Mouse (Mus musculus): Measurements from ENCODE around the gene Abcf2. TPM values are rescaled to one million over a fixed set of nuclear protein-coding genes. Genes with fewer than 3 reads are reported as not detected.
A peak's percentile ranks its signal among the peaks of the same experiment; 100 is the strongest.

Abcf2 gene
- polyA plus RNA-seq (2012; rRNA removed) = 43.6 and 48.7 TPM in 2 replicates

GRCm38 (mm10) chr5:24577183-24577929 is at the start of gene Abcf2:
Gene Abcf2, minus strand, starts transcription at chr5:24577467.
- Histone ChIP-seq H3K4me1 (ENCODE audit: control insufficient read depth, insufficient read depth, low read length) (peaks cover 8% of the 10 kb centered on the region; the same call in 1 of the 2 replicates), H3K4me3 (replicated peaks; ENCODE audit: extremely low read depth, low read depth, low read length) (peak within 1 kb of the TSS; percentile 91)
- DNase-seq = peak; percentile 100
- under 1% methylated on average over 48 of the region's 48 CpGs for WGBS
- 0 out of 2 replicates have a peak, but pooled peaks have one; percentile 6 for TF ChIP-seq CTCF (IDR thresholded peaks at IDR 0.05; ENCODE audit: insufficient read depth, low read length)
- TF ChIP-seq POLR2A (IDR thresholded peaks at IDR 0.05; ENCODE audit: borderline replicate concordance, extremely low read depth, low read depth, low read length) = peak; percentile 96

- WGBS = 40% methylated on average over 4 of the region's 4 CpGs
- TF ChIP-seq POLR2A (IDR thresholded peaks at IDR 0.05; ENCODE audit: borderline replicate concordance, extremely low read depth, low read depth, low read length) (no peak), CTCF (IDR thresholded peaks at IDR 0.05; ENCODE audit: insufficient read depth, low read length) (no peak)
- peaks cover 2% of the 10 kb centered on the region; the same call in 1 of the 2 replicates for H3K4me1 ChIP-seq (ENCODE audit: control insufficient read depth, insufficient read depth, low read length)
- H3K4me3 ChIP-seq (replicated peaks; ENCODE audit: extremely low read depth, low read depth, low read length) = no peak overlapping the region
- DNase-seq = no peak
Measured at GRCm38 (mm10) chr5:24624822-24625120, 47.5 kb upstream of the Abcf2 start.

- no peak for DNase-seq
- TF ChIP-seq POLR2A (IDR thresholded peaks at IDR 0.05; ENCODE audit: borderline replicate concordance, extremely low read depth, low read depth, low read length) (no peak), CTCF (IDR thresholded peaks at IDR 0.05; ENCODE audit: insufficient read depth, low read length) (no peak)
- WGBS = 4% methylated on average over 37 of the region's 37 CpGs
- Histone ChIP-seq H3K4me1 (ENCODE audit: control insufficient read depth, insufficient read depth, low read length) (peaks cover 2% of the 10 kb centered on the region; the same call in 1 of the 2 replicates), H3K4me3 (replicated peaks; ENCODE audit: extremely low read depth, low read depth, low read length) (no peak within 1 kb of the TSS)
Measured at GRCm38 (mm10) chr5:24623986-24624821, 46.9 kb upstream of the Abcf2 start, which contains the start of gene Smarcd3. Gene Smarcd3, minus strand, starts transcription at chr5:24624411.

DNA sequence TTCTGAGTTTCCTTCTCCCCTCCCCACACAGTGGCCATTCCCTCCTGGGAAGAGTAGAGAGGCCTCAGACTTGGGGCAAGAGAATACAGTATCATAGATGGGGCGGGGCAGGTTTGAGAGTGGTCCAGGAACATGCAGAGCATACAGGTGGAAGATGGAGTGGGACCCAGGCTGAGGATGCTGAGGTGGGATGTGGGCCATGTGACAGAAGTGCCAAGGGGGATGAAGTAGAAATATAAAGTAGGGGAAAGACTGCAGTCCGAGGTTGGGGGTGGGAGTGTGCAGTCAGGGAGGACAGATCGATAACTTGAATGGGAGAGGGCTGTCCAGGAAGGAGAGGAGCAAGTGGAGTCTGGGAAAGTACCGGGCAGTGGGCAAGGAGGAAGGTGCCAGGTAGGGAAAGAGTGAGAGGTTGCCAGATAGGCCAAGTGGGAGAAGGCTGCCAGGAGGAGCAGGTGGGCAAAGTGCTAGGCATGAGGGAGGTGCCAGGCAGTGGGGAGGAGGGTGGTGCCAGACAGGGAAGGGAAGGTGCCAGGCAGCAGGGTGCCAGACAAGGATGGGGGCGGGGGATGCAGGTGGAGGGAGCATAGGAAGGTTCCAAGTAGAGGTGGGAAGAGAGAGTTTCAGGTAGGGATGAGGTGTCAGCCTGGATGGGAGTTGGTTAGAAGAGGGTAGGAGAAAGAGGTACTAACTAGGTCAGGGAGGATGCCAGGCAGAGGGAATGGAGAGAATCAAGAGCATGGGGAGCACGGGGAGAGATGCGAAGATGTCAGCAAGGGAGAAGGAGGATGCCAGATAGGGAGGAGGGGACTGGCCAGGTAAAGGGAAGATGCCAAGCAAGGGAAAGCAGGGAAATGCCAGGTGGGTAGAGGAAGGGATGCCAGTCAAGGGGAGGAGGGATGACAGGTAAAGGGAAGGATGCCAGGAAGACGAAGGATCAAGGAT is 46.0 kb upstream of the Abcf2 start:
- no peak for DNase-seq
- peaks cover 2% of the 10 kb centered on the region; the same call in 1 of the 2 replicates for H3K4me1 ChIP-seq (ENCODE audit: control insufficient read depth, insufficient read depth, low read length)
- no peak overlapping the region for H3K4me3 ChIP-seq (replicated peaks; ENCODE audit: extremely low read depth, low read depth, low read length)
- no peak for TF ChIP-seq POLR2A (IDR thresholded peaks at IDR 0.05; ENCODE audit: borderline replicate concordance, extremely low read depth, low read depth, low read length)
- no peak for TF ChIP-seq CTCF (IDR thresholded peaks at IDR 0.05; ENCODE audit: insufficient read depth, low read length)
- 53% methylated on average over 8 of the region's 8 CpGs for WGBS

- H3K4me3 ChIP-seq (replicated peaks; ENCODE audit: extremely low read depth, low read depth, low read length) = no peak overlapping the region
- 66% methylated on average over 7 of the region's 7 CpGs for WGBS
- no peak for TF ChIP-seq POLR2A (IDR thresholded peaks at IDR 0.05; ENCODE audit: borderline replicate concordance, extremely low read depth, low read depth, low read length)
- TF ChIP-seq CTCF (IDR thresholded peaks at IDR 0.05; ENCODE audit: insufficient read depth, low read length) = no peak
- H3K4me1 ChIP-seq (ENCODE audit: control insufficient read depth, insufficient read depth, low read length) = peaks cover 2% of the 10 kb centered on the region; the same call in 1 of the 2 replicates
- no peak for DNase-seq
Measured at GRCm38 (mm10) chr5:24622386-24623040, 45.2 kb upstream of the Abcf2 start.

- DNase-seq = no peak
- Histone ChIP-seq H3K4me3 (replicated peaks; ENCODE audit: extremely low read depth, low read depth, low read length) (no peak overlapping the region), H3K4me1 (ENCODE audit: control insufficient read depth, insufficient read depth, low read length) (peaks cover 2% of the 10 kb centered on the region; the same call in 1 of the 2 replicates)
- 74% methylated on average over 8 of the region's 8 CpGs for WGBS
- TF ChIP-seq CTCF (IDR thresholded peaks at IDR 0.05; ENCODE audit: insufficient read depth, low read length) (no peak), POLR2A (IDR thresholded peaks at IDR 0.05; ENCODE audit: borderline replicate concordance, extremely low read depth, low read depth, low read length) (no peak)
Measured at GRCm38 (mm10) chr5:24620626-24621025, 43.4 kb upstream of the Abcf2 start.

- Histone ChIP-seq H3K4me3 (replicated peaks; ENCODE audit: extremely low read depth, low read depth, low read length) (no peak overlapping the region), H3K4me1 (ENCODE audit: control insufficient read depth, insufficient read depth, low read length) (peaks cover 2% of the 10 kb centered on the region; the same call in 1 of the 2 replicates)
- no peak for DNase-seq
- 52% methylated on average over 8 of the region's 8 CpGs for WGBS
- no peak for TF ChIP-seq CTCF (IDR thresholded peaks at IDR 0.05; ENCODE audit: insufficient read depth, low read length)
Measured at GRCm38 (mm10) chr5:24620116-24620515, 42.8 kb upstream of the Abcf2 start.

GRCm38 (mm10) chr5:24618921-24619320 is 41.7 kb upstream of the Abcf2 start:
- TF ChIP-seq POLR2A (IDR thresholded peaks at IDR 0.05; ENCODE audit: borderline replicate concordance, extremely low read depth, low read depth, low read length) = no peak
- no peak for TF ChIP-seq CTCF (IDR thresholded peaks at IDR 0.05; ENCODE audit: insufficient read depth, low read length)
- peaks cover under 1% of the 10 kb centered on the region; the same call in 1 of the 2 replicates for H3K4me1 ChIP-seq (ENCODE audit: control insufficient read depth, insufficient read depth, low read length)
- 85% methylated on average over 3 of the region's 3 CpGs for WGBS
- H3K4me3 ChIP-seq (replicated peaks; ENCODE audit: extremely low read depth, low read depth, low read length) = no peak overlapping the region
- no peak for DNase-seq

Measured in lung, adult 2 months (tissue).